Mouse (Mus musculus) testis, adult 10 weeks (tissue): ENCODE data around the gene Sox5. TPM values are rescaled to one million over a fixed set of nuclear protein-coding genes. Genes with fewer than 3 reads are reported as not detected.

Experiments used
- polyA plus RNA-seq: library from polyadenylated mRNA; stranded (reverse); fragments of 350-450 nt; fragmentation: Illumina TruSeq; extraction: RNeasy Lipid Tissue Mini Kit (QIAGEN cat#74804); gene quantifications from one replicate; pipeline ENCODE4 v1.2.3, GENCODE M21; 2014; ENCODE audit warnings: low read depth, low replicate concordance

Gene Sox5
- 82.4 TPM for polyA plus RNA-seq

DNA sequence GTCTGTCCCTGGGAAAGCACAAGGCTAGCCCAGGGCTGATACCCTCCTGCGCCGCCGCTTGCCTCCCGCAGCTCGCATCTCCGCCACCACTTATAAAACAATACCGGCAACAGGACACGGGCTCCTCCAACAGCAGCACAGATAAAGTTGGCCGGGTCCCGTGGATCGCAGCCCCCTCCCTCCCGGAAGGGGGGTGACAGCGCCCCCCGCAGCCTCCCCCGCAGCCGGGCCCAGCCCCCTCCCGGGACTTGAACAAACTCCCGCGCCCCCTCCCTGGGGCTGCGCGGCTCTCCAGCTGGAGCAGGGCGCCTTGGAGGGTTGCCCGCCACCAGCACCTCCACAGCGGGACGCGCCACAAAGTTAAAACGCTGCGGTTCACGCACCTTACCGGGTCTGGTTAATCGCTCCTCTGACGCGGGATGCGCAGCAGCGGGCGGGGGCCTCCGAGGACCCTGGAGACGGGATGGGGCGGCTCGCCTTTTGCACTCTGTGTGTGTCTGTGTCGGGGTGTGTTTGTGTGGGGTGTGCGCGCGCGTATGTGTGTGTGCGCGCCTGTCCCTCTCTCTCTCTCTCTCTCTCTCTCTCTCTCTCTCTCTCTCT, at the start of gene Sox5:
Sox5 (minus strand) TSS at position 547 of the 600 bp plus-strand sequence.

